Mouse (Mus musculus) liver, postnatal 0 days (tissue): Measurements from ENCODE around the gene Hspb2.

Experiments
- CTCF ChIP-seq: sonication (generic); IDR thresholded peaks from 2 replicates; pipeline ENCODE4 v1.5.1; 2016; ENCODE audit warnings: antibody characterized with exemption, low read depth
- EP300 ChIP-seq: IDR thresholded peaks from 2 replicates; pipeline ENCODE4 v1.6.1; 2016; ENCODE audit warnings: antibody characterized with exemption, low read depth, mild to moderate bottlenecking

GRCm38 (mm10) chr9:50742744-50743143 lies 9.4 kb downstream of the Hspb2 start:
- TF ChIP-seq CTCF (no peak), EP300 (no peak)
